Mouse (Mus musculus): ENCODE data around the gene Nxnl1.
"Not testable (repeated sequence)": the region's sequence is repeated elsewhere in the genome, so short reads cannot be mapped to it uniquely, and the experiment has no call there.

Gene Nxnl1

DNA sequence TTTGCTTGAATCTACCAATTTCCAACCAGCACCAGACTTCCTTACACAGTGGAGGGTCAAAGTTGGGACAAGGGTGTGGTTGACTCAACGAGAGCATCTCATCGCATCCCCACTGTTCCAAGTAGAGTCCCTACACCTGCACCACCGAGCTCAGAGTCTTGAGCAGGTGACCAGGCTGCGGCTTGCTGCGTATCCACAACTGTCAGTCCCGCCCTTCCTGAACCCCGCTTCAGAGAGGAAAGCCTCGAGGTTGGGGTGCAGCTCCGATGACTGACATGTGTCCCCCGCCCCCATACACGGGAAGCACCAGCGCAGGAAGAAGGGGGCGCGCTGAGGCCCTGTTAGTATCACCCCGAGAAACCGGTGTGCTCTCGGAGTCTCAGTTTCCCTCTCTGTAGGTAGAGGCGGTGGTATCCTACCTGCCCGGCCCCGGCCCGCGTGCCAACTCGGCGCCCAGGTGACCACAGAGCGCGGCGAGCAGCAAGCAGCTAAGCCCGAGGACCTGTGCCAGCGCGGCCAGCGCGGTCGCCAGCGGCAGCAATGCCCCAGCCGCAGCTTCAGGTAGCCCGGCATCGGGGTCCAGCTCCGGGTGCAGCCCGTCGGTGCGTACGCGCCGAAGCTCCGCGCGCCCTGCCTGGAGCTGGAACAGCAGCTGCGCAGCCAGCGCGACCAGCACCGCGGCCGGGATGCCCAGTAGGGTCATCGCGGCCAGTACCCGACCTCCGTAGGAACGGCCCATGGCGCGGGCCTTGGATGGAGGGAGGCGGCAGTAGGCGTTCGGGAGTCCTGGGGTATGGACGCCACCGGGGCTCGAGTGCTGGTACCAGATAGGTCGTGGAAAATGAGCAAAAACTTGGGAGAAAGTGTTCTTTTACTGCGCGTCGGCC lies 8.1 kb downstream of the Nxnl1 start, which contains the start of gene Tmem221:
Gene Tmem221 (minus strand): TSS at position 801 of the 887 bp plus-strand sequence.
- no peak for DNase-seq (ENCODE audit: extremely low spot score, low spot score)

DNA sequence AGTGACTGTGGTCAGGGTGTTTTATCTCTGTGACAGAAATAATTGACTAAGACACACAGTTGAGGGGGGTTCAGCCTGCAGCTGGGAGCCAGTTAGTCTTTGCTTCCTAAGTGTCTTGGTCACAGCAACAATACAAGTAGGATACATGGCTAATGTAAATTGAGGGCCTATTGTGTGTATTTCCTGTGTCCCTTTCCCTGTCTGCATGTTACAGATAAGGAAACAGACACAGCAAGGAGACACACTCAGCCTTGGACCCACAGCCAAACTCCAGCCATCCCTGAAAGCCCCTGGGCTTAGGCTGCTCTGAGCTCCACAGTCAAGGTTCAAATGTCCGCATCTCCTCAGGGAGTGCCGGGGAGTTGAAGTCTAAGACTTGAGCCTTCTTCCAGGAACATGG lies 11.8 kb downstream of the Nxnl1 start:
- DNase-seq (ENCODE audit: extremely low spot score, low spot score), result no peak

DNA sequence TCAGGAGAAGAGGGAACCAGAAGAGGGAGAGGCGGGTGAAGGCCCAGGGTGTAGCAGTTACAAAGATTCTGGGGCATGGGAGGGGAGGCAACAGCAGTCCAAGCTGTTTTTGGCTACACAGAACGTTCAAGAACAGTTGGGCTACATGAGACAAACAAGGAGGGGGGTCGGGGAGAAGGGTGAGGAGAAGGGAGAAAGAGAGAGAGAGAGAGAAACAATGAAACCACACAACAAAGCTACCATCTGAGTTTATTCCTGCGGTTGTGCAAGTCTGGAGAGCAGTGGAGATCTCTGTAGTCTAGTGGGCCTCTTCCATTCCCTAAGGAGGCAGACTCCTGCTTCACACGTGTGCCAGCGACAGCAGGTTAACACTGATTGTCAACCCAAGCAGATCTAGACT lies 12.4 kb downstream of the Nxnl1 start:
- no peak for DNase-seq (ENCODE audit: extremely low spot score, low spot score)

DNA sequence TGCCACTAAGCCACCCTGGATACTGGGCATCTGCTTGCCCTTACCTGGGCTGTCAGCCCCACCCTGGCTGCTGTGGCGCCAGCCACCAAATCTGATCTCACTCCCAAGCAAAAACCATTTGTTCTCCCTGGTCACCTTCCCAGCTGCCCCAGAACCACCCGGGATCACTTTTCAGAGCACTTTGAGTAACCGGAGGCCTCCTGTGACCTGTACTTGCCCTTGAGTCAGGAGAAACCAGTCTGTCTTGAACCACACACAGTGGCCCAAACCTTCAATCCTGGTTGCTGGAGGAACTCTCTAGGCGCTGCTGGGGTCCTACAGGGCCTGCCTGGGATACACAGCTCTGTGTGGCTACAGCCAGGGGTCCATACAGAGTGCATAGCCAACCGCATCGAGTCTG lies 13.6 kb downstream of the Nxnl1 start:
- DNase-seq (ENCODE audit: extremely low spot score, low spot score), result no peak

DNA sequence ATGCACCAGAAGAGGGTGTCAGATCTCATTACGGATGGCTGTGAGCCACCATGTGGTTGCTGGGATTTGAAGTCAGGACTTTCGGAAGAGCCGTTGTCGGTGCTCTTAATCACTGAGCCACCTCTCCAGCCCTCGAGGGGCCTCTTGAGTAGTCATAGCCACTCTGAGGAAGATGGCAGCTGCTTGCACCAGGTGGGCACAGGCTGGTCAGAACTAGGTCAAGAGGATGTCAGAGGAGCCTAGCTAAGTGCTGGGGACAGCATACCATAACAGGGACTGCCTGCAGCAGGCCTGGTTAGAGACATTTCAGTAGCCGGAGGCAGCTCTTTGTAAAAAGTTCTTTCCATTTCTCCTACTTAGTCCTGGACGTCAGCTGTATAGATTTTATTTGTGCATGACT lies 15.6 kb downstream of the Nxnl1 start:
- no peak for DNase-seq (ENCODE audit: extremely low spot score, low spot score)

DNA sequence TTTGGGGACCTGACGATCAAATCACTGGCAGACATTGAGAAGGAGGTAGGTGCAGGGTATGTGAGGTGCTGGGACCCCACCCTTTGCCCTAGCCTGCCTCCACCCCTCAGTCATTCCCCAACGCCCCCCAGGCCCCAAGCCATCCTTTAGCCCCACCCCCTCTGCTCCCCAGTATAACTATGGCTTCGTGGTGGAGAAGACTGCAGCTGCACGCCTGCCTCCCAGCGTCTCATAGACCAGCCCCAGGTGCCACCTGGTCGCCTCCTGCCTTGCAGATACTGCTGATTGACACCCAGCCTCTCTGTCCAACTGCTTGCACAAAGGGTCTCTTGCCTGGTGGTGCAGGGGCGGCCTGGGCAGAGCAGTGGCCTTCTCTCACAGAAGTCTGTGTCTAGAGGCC lies 18.8 kb downstream of the Nxnl1 start:
- DNase-seq (ENCODE audit: extremely low spot score, low spot score), result no peak

DNA sequence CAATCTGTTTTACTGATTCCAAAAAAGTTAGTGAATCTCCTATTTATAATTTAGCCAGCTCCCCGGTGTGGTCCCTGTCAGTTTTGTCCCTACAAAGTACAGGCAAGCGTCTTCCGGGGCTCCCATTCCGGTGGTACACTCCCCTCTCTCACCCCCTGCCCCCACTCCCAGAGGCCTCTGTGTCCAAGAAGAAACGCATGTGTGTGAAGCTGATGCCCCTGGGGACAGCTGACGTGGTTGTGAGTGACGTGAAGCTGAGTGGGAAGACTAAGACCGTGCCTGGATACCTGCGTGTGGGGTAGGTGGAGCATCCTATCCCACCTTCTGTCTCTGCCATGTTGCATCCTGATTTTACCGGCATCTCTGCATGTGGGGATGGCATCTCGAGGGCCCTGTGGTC lies 21.3 kb downstream of the Nxnl1 start:
- DNase-seq (ENCODE audit: extremely low spot score, low spot score), result no peak

DNA sequence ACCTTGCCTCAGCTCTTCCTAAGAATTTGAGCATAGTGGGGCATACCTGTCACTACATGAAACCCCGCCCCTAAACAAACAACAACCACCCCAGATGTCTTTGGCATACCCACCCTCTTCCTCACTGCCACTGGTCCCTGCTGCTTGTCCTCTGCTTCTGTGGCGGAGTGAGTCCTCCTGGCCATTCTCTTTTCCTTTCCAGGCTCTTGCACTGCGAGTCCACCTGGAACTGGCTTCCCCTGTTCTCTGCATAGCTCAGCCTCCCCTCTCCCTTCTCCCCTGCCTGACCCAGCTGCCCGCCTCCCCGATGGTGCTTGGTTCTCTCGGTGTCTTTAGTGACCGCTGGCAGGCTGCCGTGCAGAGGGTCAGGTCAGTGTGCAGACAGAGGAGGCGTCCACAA lies 22.6 kb downstream of the Nxnl1 start:
- DNase-seq (ENCODE audit: extremely low spot score, low spot score), result no peak

DNA sequence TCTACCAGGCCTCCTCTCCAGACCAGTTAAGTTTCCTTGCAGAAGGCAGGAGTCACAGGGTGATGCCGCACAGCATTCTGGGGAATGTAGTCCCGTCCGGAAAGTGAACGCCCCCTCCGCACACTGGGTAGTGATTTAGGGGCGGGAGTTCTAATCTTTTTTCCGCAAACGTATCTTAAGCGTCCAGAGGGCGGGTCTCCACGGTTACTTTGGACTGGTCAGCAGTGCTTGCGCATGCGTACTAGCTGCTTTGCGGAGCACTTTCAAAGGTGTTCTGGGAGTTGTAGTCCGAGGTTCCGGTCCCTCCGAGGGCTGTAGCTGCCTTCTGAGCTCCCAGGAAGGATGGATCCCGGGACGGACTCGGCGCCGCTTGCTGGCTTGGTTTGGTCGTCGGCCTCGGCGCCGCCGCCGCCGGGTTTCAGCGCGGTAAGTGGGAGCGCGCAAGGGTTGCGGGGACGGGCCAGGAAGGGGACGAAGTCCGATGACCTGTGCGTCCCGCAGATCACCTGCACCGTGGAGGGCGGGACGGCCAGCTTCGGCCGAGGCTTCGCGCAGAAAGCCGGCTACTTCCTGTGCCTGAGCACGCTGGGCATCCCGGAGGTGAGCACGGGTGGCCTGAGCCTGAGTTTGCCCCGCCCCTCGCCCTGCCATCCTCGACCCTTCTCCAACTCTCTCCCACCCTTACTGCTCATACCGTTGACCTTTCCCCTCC lies 23.6 kb downstream of the Nxnl1 start, which contains the start of gene Mvb12a:
Gene Mvb12a (plus strand): TSS at position 291 of the 712 bp plus-strand sequence.
- peak; percentile 92 for DNase-seq (ENCODE audit: extremely low spot score, low spot score)

DNA sequence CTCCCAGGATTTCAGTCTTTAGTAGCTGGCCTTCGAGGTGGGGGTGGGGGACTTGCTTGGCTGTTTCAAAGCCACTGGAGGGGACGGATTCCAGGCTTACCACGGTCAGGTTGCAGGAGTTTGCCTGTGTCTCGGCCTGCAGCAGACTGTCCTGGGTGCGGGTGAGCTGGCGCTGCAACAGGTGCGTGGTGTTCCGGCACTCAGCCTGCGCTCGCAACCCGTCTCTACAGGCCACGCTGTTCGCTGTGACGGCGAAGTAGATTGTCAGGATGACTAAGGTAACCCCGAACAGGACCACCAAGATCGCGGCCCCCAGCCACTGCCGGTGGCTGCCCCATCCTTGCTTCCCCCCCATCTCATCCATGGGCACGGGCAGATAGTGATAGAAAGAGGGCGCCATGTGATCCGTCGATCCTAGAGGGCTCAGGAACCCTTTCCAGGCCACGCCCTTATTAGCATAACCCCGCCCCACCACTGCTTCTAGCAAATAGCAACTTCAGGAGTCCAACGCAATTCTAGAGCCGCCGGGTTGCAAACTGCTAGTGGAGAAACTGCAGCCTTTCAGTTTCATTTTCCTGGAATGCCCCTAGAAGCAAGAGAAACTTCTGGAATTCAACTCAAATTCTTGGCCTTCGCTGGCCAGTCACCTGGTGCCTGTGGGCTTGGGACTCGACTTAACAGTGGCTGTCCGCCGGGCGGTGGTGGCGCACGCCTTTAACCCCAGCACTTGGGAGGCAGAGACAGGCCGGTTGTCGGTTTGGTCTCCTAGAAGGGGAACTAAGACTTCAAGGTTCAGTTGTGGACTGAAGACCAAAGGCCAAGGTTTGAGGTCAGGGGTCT lies 29.2 kb downstream of the Nxnl1 start, which contains the start of gene Bst2:
Gene Bst2 (minus strand): TSS at position 429 of the 840 bp plus-strand sequence.
- peak; percentile 72 for DNase-seq (ENCODE audit: extremely low spot score, low spot score)

DNA sequence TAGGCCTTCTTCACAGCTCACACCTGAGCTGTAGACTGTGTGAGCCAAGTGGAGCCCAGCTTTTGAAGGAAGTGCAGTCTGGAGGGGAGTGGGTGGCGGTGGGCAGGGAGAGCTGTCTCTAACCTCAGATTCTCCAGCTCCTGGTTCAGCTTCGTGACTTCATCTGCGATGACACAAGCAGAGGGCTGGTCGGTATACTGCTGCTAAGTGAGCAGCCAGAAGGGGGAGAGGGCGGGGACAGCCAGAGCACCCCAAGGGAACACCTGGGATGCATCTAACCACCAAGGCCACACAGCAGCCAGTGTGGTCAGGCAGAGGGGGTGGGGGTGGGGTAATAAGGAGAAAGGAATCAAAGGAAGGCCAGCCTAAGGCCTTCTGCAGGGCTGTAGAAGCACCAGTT lies 30.7 kb downstream of the Nxnl1 start:
- no peak for DNase-seq (ENCODE audit: extremely low spot score, low spot score)

DNA sequence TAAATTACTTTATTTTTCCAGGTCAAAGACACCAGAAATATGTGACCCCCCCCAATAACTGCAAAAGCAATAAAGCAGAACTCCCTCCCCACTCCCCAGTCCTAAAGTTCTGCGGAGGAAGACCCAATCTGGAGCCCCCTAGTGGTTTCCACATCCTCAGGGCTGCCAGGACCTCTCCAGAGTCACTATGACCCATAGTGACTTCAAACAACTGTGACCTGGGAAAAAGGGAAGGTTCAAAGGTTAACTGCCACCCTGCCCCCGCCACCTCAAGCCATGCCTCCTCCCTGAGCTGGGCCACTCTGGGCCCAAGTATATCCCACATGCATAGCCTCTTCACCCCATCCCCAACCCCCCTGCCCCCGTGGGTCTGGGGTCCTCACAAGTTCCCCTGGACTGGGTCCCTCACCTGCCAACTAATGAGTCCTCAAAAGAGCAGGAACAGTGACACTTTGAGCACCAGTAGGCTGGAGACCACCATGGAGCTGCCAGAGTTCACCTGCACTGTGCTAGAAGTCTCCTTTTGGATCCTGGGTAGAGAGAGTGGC lies 32.1 kb downstream of the Nxnl1 start:
- no peak for DNase-seq (ENCODE audit: extremely low spot score, low spot score)

DNA sequence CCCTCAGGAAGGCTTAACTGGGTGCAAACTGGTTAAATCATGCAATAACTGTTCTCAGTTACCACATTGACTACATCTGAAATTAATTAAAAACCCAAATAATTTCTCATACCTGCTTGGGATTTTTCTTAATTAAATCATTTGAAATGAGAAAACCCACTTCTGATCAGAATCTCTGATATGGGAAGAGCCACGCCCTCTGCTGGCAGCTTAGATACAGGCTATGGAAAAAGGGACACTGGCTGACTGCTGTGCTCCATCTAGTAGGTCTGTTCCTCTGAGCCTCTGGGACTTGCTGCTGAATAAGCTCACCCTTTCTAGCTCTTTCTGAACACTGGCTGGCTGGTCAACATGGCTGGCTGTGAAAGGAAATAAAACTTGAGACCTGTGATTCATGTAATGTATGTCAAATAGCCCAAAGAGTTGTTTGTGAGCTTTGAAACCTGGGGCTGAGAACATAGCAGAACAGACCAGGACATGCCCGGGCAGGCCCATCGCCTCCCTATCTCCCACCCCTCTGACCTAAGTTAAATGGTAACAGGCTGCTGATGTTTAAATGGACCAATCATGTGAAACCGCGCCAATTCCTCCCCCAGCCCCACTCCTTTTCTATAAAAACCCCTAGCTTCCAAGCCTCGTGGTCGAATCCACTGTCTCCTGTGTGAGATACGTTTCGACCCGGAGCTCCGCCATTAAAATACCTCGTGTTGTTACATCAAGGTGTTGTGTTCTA lies 35.5 kb downstream of the Nxnl1 start:
- DNase-seq (ENCODE audit: extremely low spot score, low spot score), result not testable (repeated sequence)

DNA sequence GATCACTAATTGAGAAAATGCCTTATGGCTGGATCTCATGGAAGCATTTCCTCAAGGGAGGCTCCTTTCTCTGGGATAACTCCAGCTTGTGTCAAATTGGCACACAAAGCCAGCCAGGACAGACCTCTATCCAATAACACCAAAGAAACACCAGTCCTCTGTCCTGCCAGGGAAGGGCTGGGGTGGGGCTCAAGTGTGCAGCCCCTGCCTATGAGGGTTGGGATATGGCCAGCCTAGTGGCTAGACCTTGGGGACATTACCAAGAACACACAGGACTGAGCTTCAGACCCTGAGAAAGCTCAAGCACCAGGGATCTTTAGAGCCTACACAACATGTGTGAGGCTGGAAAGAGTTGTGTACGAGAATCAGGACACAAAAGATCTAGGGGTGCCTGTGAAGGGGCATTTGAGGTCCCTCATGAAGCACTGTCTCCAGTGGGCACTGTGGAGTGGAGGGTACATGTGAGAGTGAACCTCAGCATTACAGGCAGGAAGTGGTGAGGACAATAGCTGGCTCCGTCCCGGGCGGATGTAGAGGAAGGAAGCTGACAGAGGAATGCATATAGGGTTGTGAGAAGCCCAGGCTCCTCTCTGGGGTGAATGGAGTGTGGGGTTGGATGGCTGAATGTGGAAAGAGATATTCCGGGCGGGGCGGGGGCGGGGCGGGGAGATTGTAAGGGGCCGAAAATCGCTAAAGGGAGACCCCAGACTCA lies 37.9 kb downstream of the Nxnl1 start:
- DNase-seq (ENCODE audit: extremely low spot score, low spot score), result no peak

DNA sequence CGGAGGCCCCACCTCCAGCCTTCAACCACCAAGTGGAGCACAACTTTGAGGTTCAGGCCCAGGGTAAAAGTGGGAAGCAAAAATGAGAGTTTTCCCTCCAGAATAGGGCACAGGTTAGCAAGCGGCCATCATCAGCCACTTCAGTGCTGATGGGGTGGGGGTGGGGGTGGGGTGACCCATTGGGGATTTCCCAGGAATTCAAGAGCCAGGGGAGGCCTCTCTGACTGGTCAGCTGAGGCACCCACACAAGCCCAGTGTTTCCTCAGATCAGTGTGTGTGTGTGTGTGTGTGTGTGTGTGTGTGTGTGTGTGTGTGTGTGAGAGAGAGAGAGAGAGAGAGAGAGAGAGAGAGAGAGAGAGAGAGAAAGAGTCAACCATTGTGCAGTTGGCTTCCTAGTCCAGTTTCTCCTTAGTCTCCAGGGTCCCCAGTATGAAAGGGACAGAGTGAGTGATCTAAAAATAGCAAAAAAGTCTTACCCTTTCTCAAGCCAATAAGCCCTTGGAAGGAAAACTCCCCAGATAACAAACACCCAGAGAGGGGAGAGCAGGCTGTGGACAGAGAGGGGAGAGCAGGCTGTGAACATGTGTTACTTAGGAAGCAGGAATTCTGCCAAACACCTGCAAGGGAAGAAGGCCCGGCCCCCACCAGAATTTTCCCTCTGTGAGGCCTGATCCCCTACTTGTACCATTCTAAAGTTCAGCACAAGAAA lies 39.1 kb downstream of the Nxnl1 start:
- no peak for DNase-seq (ENCODE audit: extremely low spot score, low spot score)

DNA sequence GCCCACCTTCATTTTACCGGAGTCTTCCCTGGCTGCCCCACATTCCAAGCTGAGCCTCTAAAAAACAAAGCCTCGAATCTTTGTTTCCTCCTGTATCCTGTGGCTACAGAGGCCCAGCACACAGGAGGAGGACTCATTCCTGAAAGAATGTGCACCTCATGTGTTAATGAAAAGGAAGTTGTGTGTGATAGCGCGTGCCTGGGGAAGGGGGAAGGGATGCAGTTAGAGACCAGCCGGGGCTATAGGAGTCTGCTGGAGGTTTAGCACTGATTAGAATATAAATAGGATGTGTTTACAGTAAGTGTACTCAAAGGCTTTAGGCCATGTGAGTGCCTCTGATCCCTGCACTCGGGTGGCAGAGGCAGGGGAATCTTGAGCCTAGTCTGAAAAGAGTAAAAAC lies 40.1 kb downstream of the Nxnl1 start:
- DNase-seq (ENCODE audit: extremely low spot score, low spot score), result no peak

DNA sequence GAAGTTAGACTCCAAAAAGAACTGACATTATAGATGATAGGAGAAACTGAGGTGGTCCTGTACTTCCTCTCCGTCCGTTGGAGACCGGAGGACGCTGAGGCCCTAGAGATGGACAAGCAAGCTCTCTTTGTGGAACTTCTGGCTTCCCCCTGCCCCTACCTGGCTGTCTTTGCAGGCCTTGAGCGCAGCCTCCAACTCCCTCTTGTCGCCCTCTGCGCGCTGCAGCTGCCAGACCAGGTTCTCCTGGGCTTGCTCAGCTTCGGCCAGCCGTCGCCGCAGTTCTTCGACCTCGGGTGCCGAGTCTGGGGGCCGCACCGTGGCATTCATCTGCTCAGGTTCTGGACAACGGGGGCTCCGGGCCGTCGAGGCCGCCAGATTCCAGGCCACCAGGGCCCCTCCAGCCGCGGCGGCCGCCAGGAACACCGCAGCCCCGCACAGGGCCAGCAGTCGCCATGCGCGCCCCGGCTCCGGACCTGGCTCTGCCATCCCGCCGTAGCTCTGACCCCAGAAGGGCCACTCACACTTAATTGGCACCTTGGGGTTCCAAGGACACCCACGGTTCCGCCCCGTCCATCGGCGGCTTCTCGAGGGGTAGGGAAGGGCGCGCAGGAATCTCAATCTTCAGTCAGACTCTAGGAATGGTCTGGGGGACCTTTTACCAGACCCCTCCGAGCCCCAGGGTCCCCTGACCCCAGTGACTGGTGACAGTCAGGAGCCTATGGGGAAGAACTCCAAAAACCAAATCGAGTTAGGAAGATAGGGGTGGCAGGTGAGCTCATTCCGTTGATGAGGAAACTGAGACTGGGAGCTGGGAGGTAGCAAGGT lies 41.0 kb downstream of the Nxnl1 start, which contains the start of gene Ccdc194:
Gene Ccdc194 (minus strand): TSS at position 486 of the 825 bp plus-strand sequence.
- no peak for DNase-seq (ENCODE audit: extremely low spot score, low spot score)

DNA sequence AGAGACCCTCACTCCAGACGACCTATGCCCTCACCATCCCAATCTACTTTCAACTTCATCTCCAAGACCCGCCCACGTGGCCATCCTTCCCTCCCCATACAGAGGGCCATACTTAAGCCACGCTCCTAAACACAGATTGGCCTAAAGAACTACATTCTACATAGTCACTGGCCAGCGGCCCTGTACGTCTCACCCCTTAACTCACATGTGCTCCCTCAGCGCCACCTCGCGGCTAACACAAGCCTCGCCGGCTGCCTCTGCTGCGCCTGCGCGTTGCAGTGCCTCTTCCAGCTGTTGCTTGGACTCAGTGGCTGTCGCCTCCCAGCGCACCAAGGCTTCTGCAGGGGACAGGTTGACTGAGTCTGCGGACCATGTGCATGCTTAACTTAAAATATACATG lies 44.8 kb downstream of the Nxnl1 start:
- peak; percentile 95 for DNase-seq (ENCODE audit: extremely low spot score, low spot score)

All from neural tube, embryonic 10.5 days (tissue).